Mouse (Mus musculus) CH12.LX (cell line): ENCODE results near the gene Hist1h4b.
A peak's percentile ranks its signal among the peaks of the same experiment; 100 is the strongest.

ENCODE experiments used
- CTCF ChIP-seq, 2 experiments: IDR thresholded peaks in 1 of 2; conservative IDR thresholded peaks in 1 of 2; 2 replicates each; pipeline ENCODE4 v1.5.1; 2011 to 2012; ENCODE audit warnings: low read depth in 2 of 2, low read length in 2 of 2, improper control_type of control experiment in 1 of 2, inconsistent platforms in 1 of 2, mild to moderate bottlenecking in 1 of 2, moderate library complexity in 1 of 2
- E2F4 ChIP-seq: IDR thresholded peaks from 2 replicates; pipeline ENCODE4 v1.6.1; 2011; ENCODE audit warnings: low read depth, low read length, improper control_type of control experiment; ENCODE audit not compliant: insufficient replicate concordance
- EP300 ChIP-seq: IDR thresholded peaks from 2 replicates; pipeline ENCODE4 v1.6.1; 2011; ENCODE audit warnings: low read length, improper control_type of control experiment
- ETS1 ChIP-seq: conservative IDR thresholded peaks from 2 replicates; pipeline ENCODE4 v1.6.1; 2012; ENCODE audit warnings: low read depth, mild to moderate bottlenecking, inconsistent platforms, low read length, improper control_type of control experiment, moderate library complexity
- JUND ChIP-seq: conservative IDR thresholded peaks from 2 replicates; pipeline ENCODE4 v1.6.1; 2011; ENCODE audit warnings: low read depth, low read length, improper control_type of control experiment
- MAFK ChIP-seq: IDR thresholded peaks from 2 replicates; pipeline ENCODE4 v1.6.1; 2011; ENCODE audit warnings: low read length, improper control_type of control experiment; ENCODE audit not compliant: insufficient replicate concordance
- POLR2A ChIP-seq: IDR thresholded peaks from 2 replicates; pipeline ENCODE4 v1.6.1; 2011; ENCODE audit warnings: low read depth, mild to moderate bottlenecking, improper control_type of control experiment, low read length
- USF1 ChIP-seq: IDR thresholded peaks from 2 replicates; pipeline ENCODE4 v1.6.1; 2014; ENCODE audit warnings: low read depth, mild to moderate bottlenecking, inconsistent platforms, low read length, improper control_type of control experiment

DNA sequence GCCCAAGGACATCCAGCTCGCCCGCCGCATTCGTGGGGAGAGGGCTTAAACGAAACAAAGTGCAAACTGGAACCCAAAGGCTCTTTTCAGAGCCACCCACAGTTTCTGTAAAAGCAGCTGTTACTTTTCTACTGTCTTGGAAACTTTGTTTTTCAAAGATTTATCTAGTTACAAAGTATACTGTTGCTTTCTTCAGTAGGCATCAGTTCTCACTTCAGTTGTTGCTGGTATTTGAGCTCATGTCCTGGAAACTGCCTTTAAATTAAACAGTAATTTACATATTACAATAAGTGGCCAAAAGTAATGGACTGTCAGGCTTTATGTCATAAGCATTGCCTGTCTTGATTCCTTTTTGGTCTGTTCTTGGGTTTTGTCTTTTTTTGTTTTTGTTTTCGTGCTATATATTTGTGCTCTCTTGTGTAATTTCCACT lies 4.1 kb upstream of the Hist1h4b start:
- peak; percentile 52; the same call in 1 of the 2 replicates for TF ChIP-seq MAFK
- no peak for TF ChIP-seq CTCF (conservative IDR thresholded peaks at IDR 0.05 in 1 of 2, IDR thresholded peaks at IDR 0.05 in 1 of 2; ENCODE audit: low read depth in 2 of 2, low read length in 2 of 2)
- TF ChIP-seq USF1: no peak
- 0 out of 2 replicates have a peak, but pooled peaks have one; percentile 23 for TF ChIP-seq JUND
- peak; percentile 91 for TF ChIP-seq POLR2A
- TF ChIP-seq EP300: peak; percentile 40; the same call in 1 of the 2 replicates
- 0 out of 2 replicates have a peak, but pooled peaks have one; percentile 59 for TF ChIP-seq E2F4
- no peak for TF ChIP-seq ETS1
